Mouse (Mus musculus): ENCODE data around the gene Olfr683. TPM values are rescaled to one million over a fixed set of nuclear protein-coding genes. Genes with fewer than 3 reads are reported as not detected.

Olfr683 gene
- 0.26 TPM in 1 of 2 replicates, not detected in the other for polyA plus RNA-seq (2012; ENCODE audit: low replicate concordance)

DNA sequence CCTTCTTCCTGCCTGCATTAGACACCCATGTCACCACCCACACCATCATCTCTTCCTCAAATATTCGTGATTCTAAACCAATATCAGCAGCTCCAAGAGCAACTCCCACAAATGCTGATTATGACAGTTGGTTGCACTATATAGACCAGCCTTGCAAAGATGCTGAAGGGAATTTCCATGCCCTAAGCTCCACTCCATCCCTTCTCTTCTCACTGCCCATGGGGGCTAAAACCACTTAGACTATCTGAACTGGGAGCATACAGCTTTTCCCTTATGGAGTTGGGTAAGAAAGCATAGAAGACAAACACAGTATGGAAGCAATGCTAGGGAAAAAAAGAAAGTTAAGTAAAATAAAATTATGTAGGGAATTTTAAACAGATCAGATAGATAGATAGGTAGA lies at the start of gene Olfr683:
Gene Olfr683, minus strand, starts transcription at position 101 of the 400 bp plus-strand sequence.

DNA sequence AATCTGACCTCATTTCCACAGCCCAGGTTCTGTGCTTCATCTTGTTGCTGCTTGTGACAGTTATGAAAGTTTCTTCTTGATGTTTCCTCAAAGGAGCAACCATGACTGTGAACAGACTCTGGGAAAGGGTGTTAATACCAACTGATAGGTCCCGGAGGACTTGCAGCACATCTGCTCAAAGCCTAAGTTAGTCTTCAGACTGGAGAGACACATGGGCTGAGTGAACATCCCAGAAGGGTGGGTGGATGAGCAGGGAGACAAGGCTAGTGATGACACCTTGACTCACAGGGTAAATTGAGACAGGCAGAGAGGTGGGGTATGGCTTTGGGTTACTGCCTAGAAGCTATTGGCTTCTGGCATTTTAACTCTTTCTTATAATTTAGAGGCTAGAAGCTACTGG lies 39.1 kb upstream of the Olfr683 start, which contains the start of gene Olfr685:
Gene Olfr685, minus strand, starts transcription at position 101 of the 400 bp plus-strand sequence.

DNA sequence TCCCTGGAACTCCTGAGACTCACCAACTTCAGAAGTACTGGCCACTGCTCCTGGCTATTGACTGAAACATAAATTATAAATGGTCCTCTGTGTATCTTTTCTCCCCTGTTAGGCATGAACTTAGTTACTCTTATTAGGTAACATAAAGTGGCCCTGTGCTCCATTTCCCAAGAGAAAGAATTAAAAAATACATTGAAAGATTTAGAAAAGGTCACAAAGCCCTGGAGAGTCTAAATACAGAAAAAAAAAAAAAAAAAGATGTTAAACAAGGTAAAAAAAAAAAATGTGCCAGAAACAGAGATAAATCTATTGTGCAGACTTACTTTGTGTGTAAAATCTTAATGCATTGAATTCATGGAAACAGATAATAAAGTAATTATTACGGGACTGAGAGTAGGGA lies 16.7 kb upstream of the Olfr683 start, which contains the start of gene Olfr684:
Gene Olfr684, minus strand, starts transcription at position 101 of the 400 bp plus-strand sequence.

DNA sequence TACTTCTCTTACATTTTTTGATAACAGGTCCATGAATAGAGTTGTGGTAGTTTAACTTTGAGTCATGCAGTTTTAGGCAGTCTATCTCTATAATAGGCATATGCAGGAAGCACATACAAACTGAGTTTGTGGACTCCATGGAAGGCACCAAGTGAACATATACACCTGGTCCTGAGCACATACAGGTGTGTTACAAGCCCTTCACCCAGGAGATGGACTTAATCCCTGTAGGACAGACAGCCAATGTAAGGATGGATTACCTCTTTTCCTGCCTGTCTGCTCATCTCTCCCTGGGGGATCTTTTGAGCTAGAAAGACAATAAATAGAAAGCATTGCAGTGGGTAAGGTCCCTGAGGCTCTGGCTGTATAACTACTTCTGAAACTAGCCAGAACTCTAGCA lies 30.3 kb downstream of the Olfr683 start, which contains the start of gene Olfr681:
Gene Olfr681, plus strand, starts transcription at position 301 of the 400 bp plus-strand sequence.

DNA sequence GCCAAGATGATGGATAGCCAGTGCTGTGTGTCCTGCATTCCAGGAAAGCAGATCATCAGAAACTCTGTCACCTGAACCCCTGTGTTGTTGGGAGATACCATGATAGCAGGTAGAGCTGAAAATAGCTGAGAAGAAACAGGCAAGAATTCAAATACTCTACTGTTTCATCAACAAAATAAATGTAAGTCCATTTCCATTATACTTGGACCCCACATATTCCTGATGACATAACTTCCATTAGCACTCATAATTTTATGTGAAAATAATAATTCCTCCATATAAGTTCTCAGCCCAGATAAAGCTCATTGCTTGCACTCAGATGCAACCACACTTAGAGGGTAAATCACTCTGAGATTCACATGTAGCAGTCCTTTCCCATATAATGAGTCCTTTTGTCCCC lies 54.1 kb downstream of the Olfr683 start, which contains the start of gene Olfr680-ps1:
Gene Olfr680-ps1, minus strand, starts transcription at position 101 of the 400 bp plus-strand sequence.

Other genes with a start within 250 kb of the Olfr683 start
- gene Olfr667, start 225.5 kb downstream of the Olfr683 start, polyA plus RNA-seq (2012; ENCODE audit: low replicate concordance) = 0.19 TPM in 1 of 2 replicates, not detected in the other
- not detected in 2 replicates for gene Olfr668, start 219.0 kb downstream of the Olfr683 start, polyA plus RNA-seq (2012; ENCODE audit: low replicate concordance)
- not detected in 2 replicates for gene Olfr669, start 212.8 kb downstream of the Olfr683 start, polyA plus RNA-seq (2012; ENCODE audit: low replicate concordance)
- not detected in 2 replicates for gene Olfr670, start 184.4 kb downstream of the Olfr683 start, polyA plus RNA-seq (2012; ENCODE audit: low replicate concordance)
- 0.12 TPM in 1 of 2 replicates, not detected in the other for gene Olfr671, start 167.9 kb downstream of the Olfr683 start, polyA plus RNA-seq (2012; ENCODE audit: low replicate concordance)
- not detected in 2 replicates for gene Olfr672, start 145.0 kb downstream of the Olfr683 start, polyA plus RNA-seq (2012; ENCODE audit: low replicate concordance)
- not detected in 2 replicates for gene Olfr675, start 118.6 kb downstream of the Olfr683 start, polyA plus RNA-seq (2012; ENCODE audit: low replicate concordance)
- not detected in 2 replicates for gene Olfr676, start 114.3 kb downstream of the Olfr683 start, polyA plus RNA-seq (2012; ENCODE audit: low replicate concordance)
- not detected in 2 replicates for gene Olfr677, start 95.6 kb downstream of the Olfr683 start, polyA plus RNA-seq (2012; ENCODE audit: low replicate concordance)
- not detected in 2 replicates for gene Olfr678, start 82.5 kb downstream of the Olfr683 start, polyA plus RNA-seq (2012; ENCODE audit: low replicate concordance)
- not detected in 2 replicates for gene Olfr679, start 65.8 kb downstream of the Olfr683 start, polyA plus RNA-seq (2012; ENCODE audit: low replicate concordance)
- not detected in 2 replicates for gene Olfr680-ps1, start 54.2 kb downstream of the Olfr683 start, polyA plus RNA-seq (2012; ENCODE audit: low replicate concordance)
- gene Olfr681, start 30.2 kb downstream of the Olfr683 start, polyA plus RNA-seq (2012; ENCODE audit: low replicate concordance) = not detected in 2 replicates
- gene Olfr684, start 16.6 kb upstream of the Olfr683 start, polyA plus RNA-seq (2012; ENCODE audit: low replicate concordance) = not detected in 2 replicates
- gene Olfr685, start 39.0 kb upstream of the Olfr683 start, polyA plus RNA-seq (2012; ENCODE audit: low replicate concordance) = not detected in 2 replicates
- gene Olfr686, start 60.5 kb upstream of the Olfr683 start, polyA plus RNA-seq (2012; ENCODE audit: low replicate concordance) = not detected in 2 replicates
- not detected in 2 replicates for gene Olfr688, start 141.1 kb upstream of the Olfr683 start, polyA plus RNA-seq (2012; ENCODE audit: low replicate concordance)
- gene Olfr689, start 164.2 kb upstream of the Olfr683 start, polyA plus RNA-seq (2012; ENCODE audit: low replicate concordance) = 0.03 TPM in 1 of 2 replicates, not detected in the other
- gene Olfr690, start 187.1 kb upstream of the Olfr683 start, polyA plus RNA-seq (2012; ENCODE audit: low replicate concordance) = not detected in 2 replicates
- gene Olfr691, start 195.3 kb upstream of the Olfr683 start, polyA plus RNA-seq (2012; ENCODE audit: low replicate concordance) = not detected in 2 replicates
- not detected in 2 replicates for gene Olfr692, start 221.2 kb upstream of the Olfr683 start, polyA plus RNA-seq (2012; ENCODE audit: low replicate concordance)
- gene Gm5901, start 228.0 kb upstream of the Olfr683 start, polyA plus RNA-seq (2012; ENCODE audit: low replicate concordance) = not detected in 2 replicates